Mouse (Mus musculus) liver, embryonic 18 days (tissue): Measurements from ENCODE around the gene Glt1d1. TPM values are rescaled to one million over a fixed set of nuclear protein-coding genes. Genes with fewer than 3 reads are reported as not detected.

ENCODE experiments used
- polyA plus RNA-seq: library from polyadenylated mRNA; depleted of rRNA; stranded (reverse); fragments of >200 nt; gene quantifications from 2 replicates; pipeline ENCODE4 v1.2.3, GENCODE M21; 2012; rRNA removed

The Glt1d1 gene
- 3.1 and 3.2 TPM in 2 replicates for polyA plus RNA-seq

GRCm38 (mm10) chr5:127632167-127633145, at the start of gene Glt1d1, which contains the start of gene Slc15a4:
Glt1d1 (plus strand) TSS chr5:127632262.
Slc15a4 (minus strand) TSS chr5:127632897.

Other genes starting within 250 kb of the Glt1d1 start
- 8.0 and 8.4 TPM in 2 replicates for gene Slc15a4, start 635 bp downstream of the Glt1d1 start, polyA plus RNA-seq